Mouse (Mus musculus): Measurements from ENCODE around the gene Glis3. TPM values are rescaled to one million over a fixed set of nuclear protein-coding genes. Genes with fewer than 3 reads are reported as not detected.
A peak's percentile ranks its signal among the peaks of the same experiment; 100 is the strongest.

Glis3 gene
- total RNA-seq, 1 experiment, result 3.3 TPM

DNA sequence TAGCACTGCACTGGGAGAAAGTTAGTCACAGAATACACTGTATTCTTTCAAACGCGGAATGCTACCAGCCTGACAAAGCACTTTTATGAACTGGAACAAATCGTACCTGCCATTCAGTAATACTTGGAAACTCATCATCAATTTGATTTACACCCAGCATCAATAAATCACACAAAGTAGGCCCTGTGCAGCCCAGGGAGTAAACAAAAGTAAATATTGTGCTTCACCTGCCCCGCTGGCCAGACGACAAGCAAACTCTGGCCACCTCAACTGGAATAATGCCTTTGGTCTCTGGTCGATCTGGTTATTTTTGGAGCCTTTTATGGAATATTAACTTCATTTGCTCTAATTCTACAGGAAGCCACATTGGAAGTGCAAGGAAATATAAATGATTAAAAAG, 23.0 kb downstream of the Glis3 start:
- H3K36me3 ChIP-seq (ENCODE audit: control insufficient read depth, insufficient read depth, low read length, poor library complexity, severe bottlenecking), result no peaks in the 10 kb centered on the region
- H3K4me1 ChIP-seq (ENCODE audit: control insufficient read depth in 2 of 2, insufficient read depth in 2 of 2, low read length in 2 of 2, poor library complexity in 1 of 2), result no peaks in the 10 kb centered on the region; a peak in 1 of 4 replicates
- no peak overlapping the region for H3K9ac ChIP-seq (ENCODE audit: insufficient read depth, low read depth, low read length, poor library complexity, severe bottlenecking)
- no peak for DNase-seq (ENCODE audit: low read depth, low spot score)
- H3K4me3 ChIP-seq (ENCODE audit: insufficient read depth in 1 of 2, low read depth in 1 of 2, low read length in 2 of 2, poor library complexity in 1 of 2, severe bottlenecking in 1 of 2), result no peak overlapping the region
- in situ Hi-C loops (cut with MboI; ENCODE audit: low sequenced_read_pairs in 2 of 2, unreplicated experiment in 2 of 2), result no loop called here
- no peaks in the 10 kb centered on the region for H3K9me3 ChIP-seq (ENCODE audit: control insufficient read depth, insufficient read depth, low read depth, low read length)
- no peak for TF ChIP-seq CHD2 (IDR thresholded peaks at IDR 0.05; ENCODE audit: low read depth, low read length)
- TF ChIP-seq ZNF384 (IDR thresholded peaks at IDR 0.05; ENCODE audit: low read depth, low read length), result no peak
- TF ChIP-seq ZC3H11A (IDR thresholded peaks at IDR 0.05; ENCODE audit: borderline replicate concordance, low read depth, low read length), result no peak
- no peak for TF ChIP-seq HCFC1 (IDR thresholded peaks at IDR 0.05; ENCODE audit: borderline replicate concordance, insufficient read depth, low read length)
- TF ChIP-seq MAFK (IDR thresholded peaks at IDR 0.05; ENCODE audit: insufficient read depth, low read depth, low read length), result no peak
- H3K27ac ChIP-seq (ENCODE audit: insufficient read depth, low read depth, low read length, poor library complexity, severe bottlenecking), result no peak overlapping the region

GRCm38 (mm10) chr19:28655166-28655565, 24.7 kb downstream of the Glis3 start:
- no peaks in the 10 kb centered on the region for H3K36me3 ChIP-seq (ENCODE audit: control insufficient read depth, insufficient read depth, low read length, poor library complexity, severe bottlenecking)
- TF ChIP-seq ZC3H11A (IDR thresholded peaks at IDR 0.05; ENCODE audit: borderline replicate concordance, low read depth, low read length) (no peak), HCFC1 (IDR thresholded peaks at IDR 0.05; ENCODE audit: borderline replicate concordance, insufficient read depth, low read length) (no peak), CHD2 (IDR thresholded peaks at IDR 0.05; ENCODE audit: low read depth, low read length) (no peak)
- no peak for DNase-seq (ENCODE audit: low read depth, low spot score)
- H3K4me1 ChIP-seq (ENCODE audit: control insufficient read depth in 2 of 2, insufficient read depth in 2 of 2, low read length in 2 of 2, poor library complexity in 1 of 2), result peaks cover 2 to 11% of the 10 kb centered on the region in 2 experiments; a peak in 3 of 4 replicates
- H3K9me3 ChIP-seq (ENCODE audit: control insufficient read depth, insufficient read depth, low read depth, low read length), result no peaks in the 10 kb centered on the region
- H3K9ac ChIP-seq (ENCODE audit: insufficient read depth, low read depth, low read length, poor library complexity, severe bottlenecking), result no peak overlapping the region
- H3K27ac ChIP-seq (ENCODE audit: insufficient read depth, low read depth, low read length, poor library complexity, severe bottlenecking), result no peak overlapping the region
- no peak overlapping the region for H3K4me3 ChIP-seq (ENCODE audit: insufficient read depth in 1 of 2, low read depth in 1 of 2, low read length in 2 of 2, poor library complexity in 1 of 2, severe bottlenecking in 1 of 2)
- in situ Hi-C loops (cut with MboI; ENCODE audit: low sequenced_read_pairs in 2 of 2, unreplicated experiment in 2 of 2), result no loop called here

DNA sequence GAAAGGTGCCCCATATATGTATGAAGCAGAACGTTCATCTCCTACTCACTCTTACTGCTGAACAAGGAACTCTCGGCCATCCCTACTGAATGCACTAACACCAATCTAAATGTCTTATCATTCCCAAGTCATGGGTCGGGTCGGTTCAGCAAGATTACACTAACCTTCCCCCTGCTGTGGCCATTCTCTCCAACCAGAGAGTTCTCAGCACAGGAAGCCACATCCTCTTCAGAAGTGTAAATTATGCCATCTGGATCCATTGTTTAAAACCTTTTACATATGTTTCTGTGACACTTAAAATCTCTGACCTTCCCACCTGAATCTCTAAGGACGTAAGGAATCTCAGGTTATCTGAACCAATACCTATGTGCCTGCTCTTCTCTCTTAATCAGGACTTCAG, 29.0 kb downstream of the Glis3 start:
- Histone ChIP-seq H3K4me1 (ENCODE audit: control insufficient read depth in 2 of 2, insufficient read depth in 2 of 2, low read length in 2 of 2, poor library complexity in 1 of 2) (peaks cover 4 to 18% of the 10 kb centered on the region in 2 experiments; a peak in 3 of 4 replicates), H3K9ac (ENCODE audit: insufficient read depth, low read depth, low read length, poor library complexity, severe bottlenecking) (no peak overlapping the region), H3K9me3 (ENCODE audit: control insufficient read depth, insufficient read depth, low read depth, low read length) (no peaks in the 10 kb centered on the region), H3K27ac (ENCODE audit: insufficient read depth, low read depth, low read length, poor library complexity, severe bottlenecking) (no peak overlapping the region), H3K36me3 (ENCODE audit: control insufficient read depth, insufficient read depth, low read length, poor library complexity, severe bottlenecking) (no peaks in the 10 kb centered on the region), H3K4me3 (ENCODE audit: insufficient read depth in 1 of 2, low read depth in 1 of 2, low read length in 2 of 2, poor library complexity in 1 of 2, severe bottlenecking in 1 of 2) (no peak overlapping the region)
- TF ChIP-seq HCFC1 (IDR thresholded peaks at IDR 0.05; ENCODE audit: borderline replicate concordance, insufficient read depth, low read length) (no peak), CHD2 (IDR thresholded peaks at IDR 0.05; ENCODE audit: low read depth, low read length) (no peak), ZC3H11A (IDR thresholded peaks at IDR 0.05; ENCODE audit: borderline replicate concordance, low read depth, low read length) (no peak), MAFK (IDR thresholded peaks at IDR 0.05; ENCODE audit: insufficient read depth, low read depth, low read length) (no peak), ZNF384 (IDR thresholded peaks at IDR 0.05; ENCODE audit: low read depth, low read length) (no peak)
- peak; percentile 59 for DNase-seq (ENCODE audit: low read depth, low spot score)
- in situ Hi-C loops (cut with MboI; ENCODE audit: low sequenced_read_pairs in 2 of 2, unreplicated experiment in 2 of 2), result no loop called here

- Histone ChIP-seq H3K9me3 (ENCODE audit: control insufficient read depth, insufficient read depth, low read depth, low read length) (no peaks in the 10 kb centered on the region), H3K36me3 (ENCODE audit: control insufficient read depth, insufficient read depth, low read length, poor library complexity, severe bottlenecking) (no peaks in the 10 kb centered on the region), H3K27ac (ENCODE audit: insufficient read depth, low read depth, low read length, poor library complexity, severe bottlenecking) (no peak overlapping the region; the same call in 1 of the 2 replicates), H3K4me3 (ENCODE audit: insufficient read depth in 1 of 2, low read depth in 1 of 2, low read length in 2 of 2, poor library complexity in 1 of 2, severe bottlenecking in 1 of 2) (no peak overlapping the region), H3K4me1 (ENCODE audit: control insufficient read depth in 2 of 2, insufficient read depth in 2 of 2, low read length in 2 of 2, poor library complexity in 1 of 2) (peaks cover 4 to 18% of the 10 kb centered on the region in 2 experiments; a peak in 3 of 4 replicates), H3K9ac (ENCODE audit: insufficient read depth, low read depth, low read length, poor library complexity, severe bottlenecking) (no peak overlapping the region)
- in situ Hi-C loops (cut with MboI; ENCODE audit: low sequenced_read_pairs in 2 of 2, unreplicated experiment in 2 of 2), result no loop called here
- TF ChIP-seq HCFC1 (IDR thresholded peaks at IDR 0.05; ENCODE audit: borderline replicate concordance, insufficient read depth, low read length), result no peak
- TF ChIP-seq CHD2 (IDR thresholded peaks at IDR 0.05; ENCODE audit: low read depth, low read length), result no peak
- TF ChIP-seq MAFK (IDR thresholded peaks at IDR 0.05; ENCODE audit: insufficient read depth, low read depth, low read length), result no peak
- no peak for TF ChIP-seq ZNF384 (IDR thresholded peaks at IDR 0.05; ENCODE audit: low read depth, low read length)
- no peak for TF ChIP-seq ZC3H11A (IDR thresholded peaks at IDR 0.05; ENCODE audit: borderline replicate concordance, low read depth, low read length)
- DNase-seq (ENCODE audit: low read depth, low spot score), result no peak
These were observed 30.4 kb downstream of the Glis3 start for GRCm38 (mm10) chr19:28649489-28649888.

GRCm38 (mm10) chr19:28648881-28649280, 31.0 kb downstream of the Glis3 start:
- peak; percentile 89 for TF ChIP-seq HCFC1 (IDR thresholded peaks at IDR 0.05; ENCODE audit: borderline replicate concordance, insufficient read depth, low read length)
- TF ChIP-seq CHD2 (IDR thresholded peaks at IDR 0.05; ENCODE audit: low read depth, low read length), result no peak
- TF ChIP-seq MAFK (IDR thresholded peaks at IDR 0.05; ENCODE audit: insufficient read depth, low read depth, low read length), result no peak
- H3K27ac ChIP-seq (ENCODE audit: insufficient read depth, low read depth, low read length, poor library complexity, severe bottlenecking), result no peak overlapping the region
- DNase-seq (ENCODE audit: low read depth, low spot score), result no peak
- no peaks in the 10 kb centered on the region for H3K36me3 ChIP-seq (ENCODE audit: control insufficient read depth, insufficient read depth, low read length, poor library complexity, severe bottlenecking)
- H3K9ac ChIP-seq (ENCODE audit: insufficient read depth, low read depth, low read length, poor library complexity, severe bottlenecking), result no peak overlapping the region
- peaks cover 4 to 18% of the 10 kb centered on the region in 2 experiments; a peak in 3 of 4 replicates for H3K4me1 ChIP-seq (ENCODE audit: control insufficient read depth in 2 of 2, insufficient read depth in 2 of 2, low read length in 2 of 2, poor library complexity in 1 of 2)
- no peaks in the 10 kb centered on the region for H3K9me3 ChIP-seq (ENCODE audit: control insufficient read depth, insufficient read depth, low read depth, low read length)
- in situ Hi-C loops (cut with MboI; ENCODE audit: low sequenced_read_pairs in 2 of 2, unreplicated experiment in 2 of 2), result no loop called here
- H3K4me3 ChIP-seq (ENCODE audit: insufficient read depth in 1 of 2, low read depth in 1 of 2, low read length in 2 of 2, poor library complexity in 1 of 2, severe bottlenecking in 1 of 2), result no peak overlapping the region

Data from ES-E14 (cell line).